Mouse (Mus musculus) CD4-positive, CD25-positive, alpha-beta regulatory T cell, adult 4 months (primary cell): ENCODE measurements around the gene Ipo5. TPM values are rescaled to one million over a fixed set of nuclear protein-coding genes. Genes with fewer than 3 reads are reported as not detected.

Source experiments
- ATAC-seq: one replicate; pipeline ENCODE4 v1.8.0; 2017
- polyA plus RNA-seq, 2 experiments: library from polyadenylated mRNA; unstranded; fragments of 100-300 nt; shearing (Covaris generic); gene quantifications; one replicate each; pipeline ENCODE4 v1.2.1; 2017

Ipo5 gene
- polyA plus RNA-seq, 2 experiments from 2014 or later = 39.4 to 50.7 TPM

GRCm38 (mm10) chr14:120925731-120926585 lies 14.9 kb downstream of the Ipo5 start:
- ATAC-seq = no peak

DNA sequence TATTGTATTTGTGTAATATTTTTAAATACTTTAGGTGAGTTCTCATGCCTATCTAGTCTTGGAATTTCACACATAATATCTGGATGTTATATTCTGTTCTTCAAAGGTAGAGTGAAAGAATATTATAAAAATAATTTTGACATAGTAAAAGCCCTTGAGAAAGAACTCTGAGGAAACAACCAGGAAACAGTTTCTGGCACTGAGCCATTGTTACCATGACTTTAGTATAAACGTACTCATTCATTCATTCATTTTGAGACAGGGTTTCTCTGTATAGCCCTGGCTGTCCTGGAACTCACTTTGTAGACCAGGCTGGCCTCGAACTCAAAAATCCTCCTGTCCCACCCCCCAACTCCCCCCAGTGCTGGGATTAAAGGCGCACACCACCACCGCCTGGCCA lies 20.2 kb downstream of the Ipo5 start:
- no peak for ATAC-seq

DNA sequence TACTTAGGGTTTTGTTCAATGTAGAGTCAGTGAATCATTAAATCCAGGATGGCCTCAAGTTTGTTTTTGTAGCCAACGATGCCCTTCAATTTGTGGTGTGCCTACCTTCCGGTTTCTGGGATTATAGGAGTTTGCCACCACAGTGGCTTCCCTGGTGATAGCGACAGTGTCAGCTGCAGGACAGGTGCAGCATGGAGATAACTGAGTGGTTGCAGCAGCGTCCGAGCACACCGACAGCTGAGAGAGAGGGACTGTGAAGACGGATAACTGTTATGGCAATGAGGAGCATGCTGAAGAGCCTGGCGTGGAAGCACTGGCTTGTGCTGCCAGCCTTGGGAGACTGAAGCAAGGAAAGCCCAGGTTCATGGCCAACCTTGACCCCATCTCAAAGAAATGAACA lies 22.6 kb downstream of the Ipo5 start:
- ATAC-seq = no peak

GRCm38 (mm10) chr14:120937102-120937501 lies 26.1 kb downstream of the Ipo5 start:
- no peak for ATAC-seq

GRCm38 (mm10) chr14:120942803-120943202 lies 31.8 kb downstream of the Ipo5 start:
- ATAC-seq = no peak

DNA sequence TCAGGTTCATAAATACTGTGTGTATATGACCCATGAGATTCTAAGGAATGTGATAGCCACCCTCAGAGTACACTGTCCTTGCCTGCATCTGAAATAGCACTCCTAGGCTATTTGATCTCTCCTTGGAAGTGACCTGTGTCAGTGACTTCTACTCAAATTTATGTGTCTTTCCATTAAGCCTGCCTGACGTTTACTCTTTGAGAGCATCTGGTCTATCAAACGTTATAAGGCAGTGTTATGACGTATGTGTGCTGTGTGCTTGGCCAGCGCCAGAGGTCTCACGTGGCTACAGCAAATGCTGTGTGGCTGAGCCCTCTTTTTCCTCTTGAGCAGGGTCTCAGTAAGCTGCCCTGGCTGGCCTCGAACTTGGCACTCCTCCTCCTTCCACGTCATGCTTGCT lies 34.1 kb downstream of the Ipo5 start:
- ATAC-seq = no peak

GRCm38 (mm10) chr14:120947104-120947503 lies 36.1 kb downstream of the Ipo5 start:
- no peak for ATAC-seq

GRCm38 (mm10) chr14:120949002-120949401 lies 38.0 kb downstream of the Ipo5 start:
- no peak for ATAC-seq

- ATAC-seq = no peak
Observed at GRCm38 (mm10) chr14:120950068-120950467, 39.0 kb downstream of the Ipo5 start.

- no peak for ATAC-seq
Observed at GRCm38 (mm10) chr14:120952434-120952833, 41.4 kb downstream of the Ipo5 start.

DNA sequence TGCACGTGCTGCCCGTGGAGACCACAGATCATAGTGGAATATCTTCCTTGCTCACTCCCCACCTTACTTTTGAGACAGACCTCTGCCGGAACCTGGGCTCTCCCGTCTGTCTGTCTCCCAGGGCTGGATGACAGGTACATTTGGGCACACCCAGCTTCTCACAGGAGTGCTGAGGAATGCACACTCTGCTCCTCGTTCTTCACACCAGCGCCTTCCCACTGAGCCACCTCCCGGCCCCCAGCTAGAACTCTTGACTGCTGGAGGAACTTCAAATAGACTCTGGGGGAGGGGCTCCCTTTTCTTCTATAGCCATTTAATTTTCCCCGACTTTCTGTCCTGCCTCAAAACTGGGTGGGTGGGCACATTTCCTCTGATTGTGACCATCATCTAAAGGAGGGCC lies 49.5 kb downstream of the Ipo5 start:
- no peak for ATAC-seq

GRCm38 (mm10) chr14:120960991-120961390 lies 50.0 kb downstream of the Ipo5 start:
- ATAC-seq = no peak

DNA sequence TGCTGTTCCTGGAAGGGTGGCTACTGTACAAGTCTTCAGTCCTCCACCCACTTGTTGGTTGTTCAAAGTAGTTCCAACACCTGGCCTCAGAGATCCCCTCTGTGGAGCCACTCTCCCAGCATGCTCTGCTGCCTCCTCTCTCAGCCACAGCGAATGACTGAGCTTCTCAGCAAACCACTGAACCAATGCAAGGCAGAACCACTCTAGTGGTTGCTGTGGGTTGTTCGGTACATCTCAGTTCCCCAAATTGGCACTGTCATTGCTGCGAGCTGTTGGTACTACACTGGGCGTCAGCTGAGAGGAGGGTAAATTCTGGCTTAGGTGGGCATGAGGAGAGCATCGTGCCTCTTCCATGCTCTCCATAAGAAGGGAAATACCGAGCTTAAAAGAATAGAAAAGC lies 56.0 kb downstream of the Ipo5 start:
- ATAC-seq = no peak

DNA sequence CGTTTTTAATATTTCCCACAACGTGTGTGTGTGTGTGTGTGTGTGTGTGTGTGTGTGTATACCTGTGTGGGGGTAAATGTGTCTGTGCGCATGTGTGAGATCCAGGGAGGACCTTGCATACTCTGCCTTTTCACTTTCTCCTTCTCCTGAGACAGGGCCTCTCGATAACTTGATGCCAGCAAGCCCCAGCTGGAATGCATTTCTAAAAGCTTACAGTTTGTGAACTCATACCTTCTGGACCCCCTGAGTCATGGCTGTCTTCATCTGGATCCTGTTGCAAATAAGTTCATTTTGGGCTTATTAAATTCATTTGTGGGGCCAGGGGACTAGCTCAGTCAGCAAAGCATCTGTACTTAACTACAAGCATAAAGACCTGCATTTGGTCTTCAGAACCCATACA lies 57.7 kb downstream of the Ipo5 start:
- no peak for ATAC-seq

DNA sequence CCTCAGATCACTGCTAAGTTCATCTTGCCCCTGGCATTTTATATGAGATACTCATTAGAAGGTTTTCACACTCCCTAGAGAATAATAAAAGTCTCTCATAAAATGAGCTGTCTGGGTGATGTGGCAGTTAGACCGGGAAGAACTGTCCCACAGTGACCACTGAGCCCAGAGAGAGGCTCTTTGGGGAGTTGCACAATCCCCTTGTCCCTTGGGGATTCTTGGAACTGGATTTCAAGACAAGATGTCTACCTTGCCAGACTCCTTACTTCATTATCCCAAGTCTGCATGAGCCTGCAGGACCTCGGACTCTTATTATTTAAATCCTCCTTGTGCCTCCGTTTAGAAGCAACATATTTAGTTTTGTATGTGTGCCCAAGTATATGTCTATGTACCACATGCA lies 58.6 kb downstream of the Ipo5 start:
- ATAC-seq = no peak

DNA sequence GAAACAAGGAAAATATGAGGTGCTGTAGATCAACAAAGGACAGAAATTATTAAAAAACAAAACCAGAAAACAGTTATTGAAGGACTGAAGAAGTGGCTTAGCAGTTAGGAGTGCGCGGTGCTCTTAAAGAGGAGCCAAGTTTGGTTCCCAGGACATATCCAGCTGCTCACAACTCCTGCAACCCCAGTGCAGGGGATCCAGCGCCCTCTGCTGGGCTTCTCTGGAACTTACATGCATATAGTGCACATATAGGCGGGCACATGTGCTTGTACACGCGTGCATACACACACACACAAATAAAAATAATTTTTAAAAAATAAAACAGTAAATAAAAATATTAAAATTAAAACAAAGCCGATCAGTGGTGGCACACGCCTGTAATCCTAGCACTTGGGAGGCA lies 59.6 kb downstream of the Ipo5 start:
- no peak for ATAC-seq

- no peak for ATAC-seq
Observed at GRCm38 (mm10) chr14:120971313-120971712, 60.3 kb downstream of the Ipo5 start.

- no peak for ATAC-seq
Observed at GRCm38 (mm10) chr14:120979559-120979958, 68.5 kb downstream of the Ipo5 start.

DNA sequence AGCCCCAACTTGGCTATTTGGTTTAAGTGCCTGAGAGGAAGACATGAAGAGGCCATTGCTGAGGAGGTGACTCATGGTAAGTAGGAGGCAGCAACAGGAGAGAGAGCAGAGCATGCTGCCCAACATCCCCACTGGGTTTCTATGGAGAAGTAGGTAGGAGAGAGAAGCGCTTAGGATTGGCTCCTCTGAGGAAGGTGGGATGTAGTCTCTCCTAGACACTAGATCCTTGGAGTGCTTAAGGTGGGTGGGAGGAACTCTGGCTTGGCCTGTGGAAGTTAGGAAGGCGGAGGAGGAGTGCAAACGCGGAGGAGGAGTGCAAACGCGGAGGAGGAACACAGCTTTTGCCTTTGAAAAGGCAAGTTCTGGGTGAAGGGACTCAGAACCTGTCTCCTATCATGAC lies 78.1 kb downstream of the Ipo5 start:
- no peak for ATAC-seq

Other genes with a start within 250 kb of the Ipo5 start
- gene Farp1, start 124.0 kb downstream of the Ipo5 start, polyA plus RNA-seq = 1 to 10 TPM; 3.0 to 3.5 TPM